Mouse (Mus musculus): ENCODE measurements around the gene Hspa1a.

- TF ChIP-seq POLR2A (IDR thresholded peaks at IDR 0.05; ENCODE audit: borderline replicate concordance, control insufficient read depth, low read depth, low read length) (no peak), CTCF (IDR thresholded peaks at IDR 0.05; ENCODE audit: control insufficient read depth, insufficient read depth, low read length) (no peak)
Measured at GRCm38 (mm10) chr17:34931735-34932098, 40.2 kb downstream of the Hspa1a start.

All from bone marrow, adult 2 months (tissue).